Mouse (Mus musculus) bone marrow, adult 2 months (tissue): ENCODE results near the gene BC025446.

Source experiments
- CTCF ChIP-seq: fragments of 200-500 bp; IDR thresholded peaks from 2 replicates; pipeline ENCODE4 v1.5.1; 2011; ENCODE audit warnings: low read length, control low read depth; ENCODE audit not compliant: control insufficient read depth, insufficient read depth
- POLR2A ChIP-seq: fragments of 200-500 bp; IDR thresholded peaks from 2 replicates; pipeline ENCODE4 v1.6.1; 2011; ENCODE audit warnings: low read depth, mild to moderate bottlenecking, control low read depth, low read length, borderline replicate concordance; ENCODE audit not compliant: control insufficient read depth

GRCm38 (mm10) chr15:75221942-75222341 lies 5.8 kb downstream of the BC025446 start:
- TF ChIP-seq POLR2A (no peak), CTCF (no peak)
